Mouse (Mus musculus): Measurements from ENCODE around the gene Timm10b.

Timm10b gene

GRCm38 (mm10) chr7:105639756-105640155, at the start of gene Timm10b:
Timm10b (plus strand) TSS chr7:105640056.
- no peak for DNase-seq (ENCODE audit: low spot score in 2 of 2)

GRCm38 (mm10) chr7:105590097-105590496, 49.8 kb upstream of the Timm10b start:
- no peak for DNase-seq (ENCODE audit: low spot score in 2 of 2)

GRCm38 (mm10) chr7:105602860-105603623, 36.8 kb upstream of the Timm10b start:
- peak in 1 of 2 experiments; percentile 47 for DNase-seq (ENCODE audit: low spot score in 2 of 2)

GRCm38 (mm10) chr7:105608467-105608866, 31.4 kb upstream of the Timm10b start:
- DNase-seq (ENCODE audit: low spot score in 2 of 2): no peak

GRCm38 (mm10) chr7:105611767-105612166, 28.1 kb upstream of the Timm10b start:
- no peak for DNase-seq (ENCODE audit: low spot score in 2 of 2)

- no peak for DNase-seq (ENCODE audit: low spot score in 2 of 2)
Measured at GRCm38 (mm10) chr7:105614400-105614799, 25.5 kb upstream of the Timm10b start.

- no peak for DNase-seq (ENCODE audit: low spot score in 2 of 2)
Measured at GRCm38 (mm10) chr7:105615720-105616119, 24.1 kb upstream of the Timm10b start.

- DNase-seq (ENCODE audit: low spot score in 2 of 2): no peak
Measured at GRCm38 (mm10) chr7:105616561-105616960, 23.3 kb upstream of the Timm10b start.

- no peak for DNase-seq (ENCODE audit: low spot score in 2 of 2)
Measured at GRCm38 (mm10) chr7:105617810-105618209, 22.0 kb upstream of the Timm10b start.

GRCm38 (mm10) chr7:105619701-105620100, 20.2 kb upstream of the Timm10b start:
- no peak for DNase-seq (ENCODE audit: low spot score in 2 of 2)

GRCm38 (mm10) chr7:105621053-105621452, 18.8 kb upstream of the Timm10b start:
- no peak for DNase-seq (ENCODE audit: low spot score in 2 of 2)

- no peak for DNase-seq (ENCODE audit: low spot score in 2 of 2)
Measured at GRCm38 (mm10) chr7:105621646-105622292, 18.1 kb upstream of the Timm10b start.

- no peak for DNase-seq (ENCODE audit: low spot score in 2 of 2)
Measured at GRCm38 (mm10) chr7:105625397-105625796, 14.5 kb upstream of the Timm10b start.

GRCm38 (mm10) chr7:105628633-105629032, 11.2 kb upstream of the Timm10b start:
- no peak for DNase-seq (ENCODE audit: low spot score in 2 of 2)

GRCm38 (mm10) chr7:105632551-105632972, 7.3 kb upstream of the Timm10b start:
- DNase-seq (ENCODE audit: low spot score in 2 of 2): no peak

- DNase-seq (ENCODE audit: low spot score in 2 of 2): peak; percentile 82 to 87
Measured at GRCm38 (mm10) chr7:105633127-105633800, 6.6 kb upstream of the Timm10b start, which contains the start of gene Trim3. Trim3 (minus strand) TSS chr7:105633571.

- no peak for DNase-seq (ENCODE audit: low spot score in 2 of 2)
Measured at GRCm38 (mm10) chr7:105633801-105634135, 6.1 kb upstream of the Timm10b start.

- DNase-seq (ENCODE audit: low spot score in 2 of 2): no peak
Measured at GRCm38 (mm10) chr7:105634272-105634920, 5.5 kb upstream of the Timm10b start.

GRCm38 (mm10) chr7:105635726-105636125, 4.1 kb upstream of the Timm10b start:
- DNase-seq (ENCODE audit: low spot score in 2 of 2): no peak

GRCm38 (mm10) chr7:105638776-105639175, 1.1 kb upstream of the Timm10b start:
- no peak for DNase-seq (ENCODE audit: low spot score in 2 of 2)

- DNase-seq (ENCODE audit: low spot score in 2 of 2): no peak
Measured at GRCm38 (mm10) chr7:105639304-105639703, 552 bp upstream of the Timm10b start.
